Mouse (Mus musculus) spleen, adult 2 months (tissue): ENCODE measurements around the gene Fndc1.

Experiments used
- CTCF ChIP-seq: fragments of 200-500 bp; IDR thresholded peaks from 2 replicates; pipeline ENCODE4 v1.5.1; 2011; ENCODE audit warnings: mild to moderate bottlenecking, inconsistent platforms; ENCODE audit not compliant: insufficient read depth, insufficient read length, insufficient replicate concordance; ENCODE audit errors: extremely low read depth
- POLR2A ChIP-seq: fragments of 200-500 bp; IDR thresholded peaks from 2 replicates; pipeline ENCODE4 v1.6.1; 2011; ENCODE audit warnings: low read depth, low read length, inconsistent platforms

- TF ChIP-seq CTCF (no peak), POLR2A (no peak)
Observed at GRCm38 (mm10) chr17:7805105-7805504, 22.0 kb downstream of the Fndc1 start.
